Mouse (Mus musculus): ENCODE results near the gene Ergic2.

The Ergic2 gene

GRCm38 (mm10) chr6:148211897-148212680, at the start of gene Ergic2:
TSS of gene Ergic2 (minus strand) at chr6:148212374.
- peak; percentile 100 for DNase-seq

- DNase-seq = no peak
Measured at GRCm38 (mm10) chr6:148260729-148261101, 48.5 kb upstream of the Ergic2 start.

GRCm38 (mm10) chr6:148259979-148260728, 48.0 kb upstream of the Ergic2 start:
- DNase-seq = no peak

DNA sequence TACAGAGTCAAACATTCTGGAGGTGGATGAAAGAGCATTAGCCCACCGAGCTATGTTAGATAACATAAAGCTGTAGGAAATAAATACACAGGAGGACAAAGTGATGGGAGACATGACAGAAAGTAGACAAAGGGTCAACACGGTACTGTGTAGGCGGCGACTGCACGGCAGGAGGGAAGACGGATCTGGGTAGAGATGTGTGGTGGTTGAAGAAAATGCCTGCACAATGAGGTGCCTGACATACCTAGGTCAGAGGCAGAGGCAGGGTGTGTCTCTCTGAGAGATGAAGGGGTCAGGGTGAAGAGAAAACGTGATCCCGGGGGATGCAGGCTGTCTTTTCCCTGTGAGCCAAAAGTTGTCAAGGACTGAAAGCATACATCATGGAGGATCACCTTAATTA, 46.9 kb upstream of the Ergic2 start:
- no peak for DNase-seq

DNA sequence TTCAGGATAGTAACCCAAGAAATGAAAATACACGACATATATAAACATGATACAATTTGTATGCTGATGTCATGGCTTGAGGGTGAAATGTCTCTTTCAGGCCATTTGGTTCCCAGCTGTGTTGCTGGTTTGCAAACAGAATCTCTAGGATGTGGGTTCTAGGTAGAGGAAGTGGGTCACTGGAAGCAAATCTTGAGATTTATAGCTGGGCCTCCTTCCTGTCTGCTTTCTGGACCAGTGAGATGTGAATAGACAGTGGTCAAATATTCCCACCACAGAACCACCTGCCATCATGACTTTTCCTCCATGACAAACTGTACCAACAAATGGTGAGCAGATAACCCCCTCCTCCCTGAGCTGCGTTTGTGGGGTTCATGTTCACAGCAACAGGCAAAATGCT, 45.6 kb upstream of the Ergic2 start:
- DNase-seq = no peak

- DNase-seq = no peak
Measured at GRCm38 (mm10) chr6:148256109-148256508, 43.9 kb upstream of the Ergic2 start.

- DNase-seq = no peak
Measured at GRCm38 (mm10) chr6:148255395-148256053, 43.4 kb upstream of the Ergic2 start.

- DNase-seq = no peak
Measured at GRCm38 (mm10) chr6:148249221-148249620, 37.0 kb upstream of the Ergic2 start.

DNA sequence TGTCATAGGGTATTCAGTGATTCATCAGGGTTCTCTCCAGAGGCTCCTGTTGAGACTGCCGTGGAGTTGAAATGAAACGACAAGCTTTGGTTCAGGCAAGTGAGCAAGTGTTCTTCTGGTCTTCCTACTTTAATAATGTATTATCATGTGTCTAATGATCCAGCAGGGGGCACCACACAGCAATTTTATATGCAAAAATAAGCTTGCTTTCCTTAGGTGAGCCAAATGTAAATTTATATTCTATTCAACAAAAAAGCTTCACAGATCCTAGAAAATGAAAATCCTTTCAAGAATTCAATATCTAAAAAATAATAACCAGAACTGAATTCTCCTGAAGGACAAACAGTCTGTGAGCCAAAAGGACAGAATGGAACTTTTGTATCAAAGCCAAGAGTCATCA, 36.5 kb upstream of the Ergic2 start:
- peak; percentile 65 for DNase-seq

- DNase-seq = no peak
Measured at GRCm38 (mm10) chr6:148246544-148246943, 34.4 kb upstream of the Ergic2 start.

DNA sequence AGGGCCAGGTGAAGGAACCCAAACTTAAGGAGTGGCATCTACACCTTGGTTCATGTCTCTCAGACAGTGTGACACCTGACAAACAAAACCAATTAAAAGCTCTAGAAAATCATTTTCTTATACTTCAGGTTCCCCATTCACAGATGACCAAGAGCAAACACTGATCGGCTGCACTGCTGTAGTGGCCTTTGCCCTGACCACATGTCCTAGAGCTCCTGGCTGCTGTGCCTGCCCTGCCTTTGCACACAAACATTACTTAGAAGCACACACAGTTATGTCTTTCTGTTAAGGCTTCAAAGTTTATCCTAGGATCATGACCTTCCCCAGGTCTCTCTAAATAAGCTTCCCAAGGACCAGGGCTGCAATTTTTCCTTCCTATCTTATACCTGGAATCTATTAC, 32.7 kb upstream of the Ergic2 start:
- peak; percentile 12 for DNase-seq

DNA sequence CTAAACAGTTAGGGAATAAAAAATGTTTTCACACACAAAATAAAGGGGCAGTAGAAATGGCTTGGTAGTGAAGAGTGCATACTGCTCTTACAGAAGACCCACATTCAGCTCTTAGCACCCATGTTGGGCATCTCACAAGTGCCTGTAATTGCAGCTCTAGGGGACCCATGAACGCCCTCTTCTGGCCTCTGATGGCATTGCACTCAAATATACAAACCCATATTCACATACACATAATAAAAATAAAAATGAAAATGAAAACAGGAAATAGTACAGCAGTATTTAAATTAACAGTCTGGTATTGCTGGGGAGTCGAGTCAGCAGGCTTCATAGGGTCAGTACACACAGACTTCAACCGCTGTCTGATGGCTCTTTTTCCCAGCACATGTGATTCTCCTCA, 30.1 kb upstream of the Ergic2 start:
- DNase-seq = no peak

- DNase-seq = no peak
Measured at GRCm38 (mm10) chr6:148241685-148242084, 29.5 kb upstream of the Ergic2 start.

DNA sequence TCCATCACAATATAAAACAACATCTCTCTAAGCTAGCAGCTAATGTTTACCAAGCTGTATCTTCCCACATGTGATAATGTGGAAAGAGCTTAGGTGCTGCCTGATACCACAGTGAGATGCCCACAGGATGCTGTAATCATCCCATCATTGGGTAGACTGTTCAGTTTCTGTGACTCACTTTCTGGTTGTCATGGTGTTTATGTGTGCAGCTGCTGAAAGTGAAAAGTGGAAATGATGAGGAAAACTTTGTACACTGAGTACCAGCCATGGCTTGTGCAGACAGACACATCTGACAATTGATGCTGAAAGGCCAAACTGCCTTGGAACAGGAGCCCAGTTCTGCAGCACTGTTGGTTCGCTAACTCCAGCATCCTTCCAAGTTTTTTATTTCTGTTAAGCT, 27.1 kb upstream of the Ergic2 start:
- DNase-seq = no peak

- no peak for DNase-seq
Measured at GRCm38 (mm10) chr6:148237453-148237852, 25.3 kb upstream of the Ergic2 start.

DNA sequence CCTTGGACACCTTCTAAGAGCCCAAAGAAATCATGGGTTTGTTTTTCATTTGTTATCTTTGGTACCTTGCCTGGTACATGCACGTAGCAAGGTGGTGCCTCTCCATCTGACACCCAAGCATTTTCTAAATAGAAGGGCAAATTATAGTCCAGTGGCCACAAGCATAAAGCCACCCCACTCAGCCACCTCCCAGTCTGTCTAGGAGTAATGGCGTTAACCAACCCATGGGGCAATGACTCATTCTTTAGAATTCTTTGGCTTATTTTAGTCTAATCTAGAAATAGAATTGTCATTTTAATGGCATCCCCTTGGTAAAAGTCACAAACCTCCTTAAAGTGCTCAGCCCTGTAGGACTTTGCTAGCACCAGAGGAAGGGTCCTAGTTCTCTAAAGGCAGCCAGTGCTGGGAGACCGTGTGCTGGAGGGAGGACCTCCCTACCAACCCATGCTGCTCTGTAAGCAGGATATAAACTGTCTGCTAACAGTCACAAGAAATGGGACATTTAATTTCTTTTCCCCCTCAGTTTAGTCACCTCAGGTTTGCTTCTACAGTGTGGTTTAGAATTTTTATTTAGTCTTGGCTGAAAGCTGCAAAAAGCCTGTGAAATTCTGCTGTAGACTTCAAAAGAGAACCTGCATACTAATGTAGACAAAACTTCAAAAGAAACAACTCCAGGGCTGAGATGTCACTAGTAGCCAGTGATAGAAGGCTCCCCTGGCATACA, 22.1 kb upstream of the Ergic2 start:
- no peak for DNase-seq

DNA sequence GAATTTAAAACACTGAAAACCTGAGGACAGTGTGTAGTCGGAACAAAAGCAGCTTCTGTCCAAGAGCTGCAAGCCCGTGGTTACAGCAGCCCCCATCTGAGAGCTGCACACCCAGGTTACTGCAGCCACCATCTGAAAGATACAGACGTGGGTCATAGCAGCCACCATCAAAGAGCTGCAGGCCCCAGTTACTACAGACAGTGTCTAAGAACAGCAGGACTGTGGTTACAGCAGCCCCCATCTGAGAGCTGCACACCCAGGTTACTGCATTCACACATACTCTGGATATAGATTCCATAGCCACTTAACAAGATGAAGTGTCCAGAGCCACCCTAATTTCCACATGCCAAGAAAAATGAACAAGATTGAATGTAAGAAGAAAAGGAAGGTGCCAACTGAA, 15.4 kb upstream of the Ergic2 start:
- no peak for DNase-seq

GRCm38 (mm10) chr6:148222686-148223085, 10.5 kb upstream of the Ergic2 start:
- DNase-seq = no peak

DNA sequence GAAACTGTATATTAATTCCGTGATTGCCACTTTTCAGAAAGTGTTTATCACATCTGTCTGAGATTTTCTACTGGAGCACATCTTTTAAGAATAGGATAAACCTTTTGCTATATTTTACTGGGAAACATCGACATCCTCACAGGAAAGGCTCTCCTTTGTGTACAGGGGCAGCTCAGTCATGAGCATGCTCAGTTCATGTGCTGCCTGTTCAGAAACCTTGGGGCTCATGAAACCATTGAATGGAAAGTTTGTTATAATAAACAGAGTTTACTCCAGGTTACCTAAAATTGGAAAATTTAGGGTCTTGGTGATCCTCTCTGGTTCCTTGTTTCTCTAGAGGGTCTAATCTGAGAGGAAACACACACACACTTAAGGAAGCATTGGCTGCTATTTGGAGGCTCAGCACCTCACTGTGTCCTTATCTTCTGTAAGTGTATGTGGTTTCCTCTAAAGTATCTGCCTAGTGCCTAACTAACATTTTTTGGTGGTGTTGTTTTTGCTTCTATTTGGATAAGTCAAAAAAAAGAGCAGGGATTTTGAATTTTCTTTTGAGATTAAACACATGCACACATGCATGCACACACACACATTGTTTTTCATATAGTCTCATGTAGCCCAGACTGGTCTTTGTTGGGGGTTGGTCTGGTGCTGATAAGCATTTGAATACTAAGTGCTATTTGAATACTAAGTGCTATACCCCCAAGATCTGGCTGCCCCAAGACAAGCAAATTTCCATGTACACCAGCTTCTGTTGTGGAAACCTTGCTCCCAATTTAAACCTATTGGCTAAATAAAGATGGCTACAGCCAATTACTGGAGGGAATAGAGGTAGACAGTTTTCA, 6.3 kb upstream of the Ergic2 start:
- DNase-seq = no peak

- no peak for DNase-seq
Measured at GRCm38 (mm10) chr6:148216752-148217151, 4.6 kb upstream of the Ergic2 start.

DNA sequence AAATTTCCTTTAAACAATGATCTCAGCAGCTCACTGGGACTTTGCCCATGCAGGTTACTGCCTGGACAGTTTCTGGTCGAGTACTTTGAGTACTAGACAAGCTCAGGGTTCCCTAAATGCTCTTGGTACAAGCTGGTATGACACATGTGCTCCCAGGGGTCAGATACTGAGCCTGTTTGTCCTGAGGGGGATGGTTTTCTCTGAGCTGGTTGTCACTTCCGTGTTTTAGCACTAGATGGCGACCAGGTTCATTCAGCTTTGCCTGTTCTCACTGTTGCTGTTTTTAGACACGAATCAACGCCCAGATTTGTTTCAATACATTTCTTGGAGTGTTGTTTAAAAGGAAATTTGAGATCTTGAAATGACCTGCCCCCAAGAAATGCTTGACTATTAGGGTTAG, 2.6 kb upstream of the Ergic2 start:
- DNase-seq = peak; percentile 79

GRCm38 (mm10) chr6:148211391-148211876, 740 bp downstream of the Ergic2 start:
- no peak for DNase-seq
